Mouse (Mus musculus) midbrain, embryonic 13.5 days (tissue): ENCODE data around the gene Vps54. TPM values are rescaled to one million over a fixed set of nuclear protein-coding genes. Genes with fewer than 3 reads are reported as not detected.
"Not testable (repeated sequence)": the region's sequence is repeated elsewhere in the genome, so short reads cannot be mapped to it uniquely, and the experiment has no call there.

ENCODE experiments used
- ATAC-seq: fragments of 200-750 bp; cut with Nextera tagmentation; 2 replicates; pipeline ENCODE4 v1.8.0; 2017; ENCODE audit warnings: mild to moderate bottlenecking, moderate TSS enrichment, moderate library complexity
- H3K27ac ChIP-seq: fragments of 300-500 bp; sonication (generic); 2 replicates; pipeline ENCODE4 v1.5.1; 2015; ENCODE audit warnings: inconsistent platforms, mild to moderate bottlenecking, moderate library complexity
- H3K27me3 ChIP-seq: fragments of 300-500 bp; sonication (generic); 2 replicates; pipeline ENCODE4 v1.6.1; 2015; ENCODE audit warnings: mild to moderate bottlenecking, inconsistent platforms
- H3K36me3 ChIP-seq: fragments of 300-500 bp; sonication (generic); 2 replicates; pipeline ENCODE4 v1.6.1; 2015; ENCODE audit warnings: mild to moderate bottlenecking, inconsistent platforms
- H3K4me1 ChIP-seq: fragments of 300-500 bp; sonication (generic); replicated peaks from 2 replicates; pipeline ENCODE4 v1.6.1; 2015; ENCODE audit warnings: inconsistent platforms
- H3K4me2 ChIP-seq: fragments of 300-500 bp; sonication (generic); replicated peaks from 2 replicates; pipeline ENCODE4 v1.6.1; 2015; ENCODE audit warnings: moderate library complexity, mild to moderate bottlenecking, inconsistent platforms
- H3K4me3 ChIP-seq: fragments of 300-500 bp; sonication (generic); replicated peaks from 2 replicates; pipeline ENCODE4 v1.5.1; 2015; ENCODE audit warnings: mild to moderate bottlenecking, inconsistent platforms
- H3K9ac ChIP-seq: fragments of 300-500 bp; sonication (generic); replicated peaks from 2 replicates; pipeline ENCODE4 v1.6.1; 2015; ENCODE audit warnings: mild to moderate bottlenecking, inconsistent platforms
- H3K9me3 ChIP-seq: fragments of 300-500 bp; sonication (generic); 2 replicates; pipeline ENCODE4 v1.6.1; 2016; ENCODE audit warnings: mild to moderate bottlenecking, inconsistent platforms
- WGBS: fragments of 180-500 bp; shearing (Covaris S2); methylation state at CpG from one replicate; pipeline ENCODE4 v1.1.7; 2015; 5-methylcytosine and 5-hydroxymethylcytosine counted together
- polyA plus RNA-seq: library from polyadenylated mRNA; unstranded; fragments of >200 nt; fragmentation: Nextera tagmentation; extraction: Ambion mirVana; gene quantifications from 2 replicates; pipeline ENCODE4 v1.2.1, GENCODE M21; 2015

Gene Vps54
- polyA plus RNA-seq, 1 experiment from 2014 or later = 11.7 TPM

DNA sequence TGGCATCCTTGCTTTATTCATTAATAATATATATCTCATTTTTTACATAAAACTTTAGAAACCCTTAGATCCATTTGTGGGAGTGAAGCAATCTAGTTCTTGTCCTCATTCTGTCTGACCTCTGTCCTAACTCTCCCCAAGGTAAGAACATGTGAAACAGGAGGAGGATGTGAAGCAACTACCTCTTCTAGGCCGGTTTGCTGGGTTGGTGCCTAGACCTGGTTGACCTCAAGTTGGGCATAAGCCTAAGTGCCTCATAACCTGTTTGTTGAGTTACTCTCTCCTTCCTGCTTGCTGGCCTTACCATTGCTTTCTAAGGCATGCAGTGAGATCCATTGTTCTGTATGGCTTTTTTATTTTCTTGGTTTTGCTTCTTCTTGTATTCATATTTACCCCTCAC lies 11.3 kb downstream of the Vps54 start:
- Histone ChIP-seq H3K9me3 (no peaks in the 10 kb centered on the region), H3K36me3 (no peaks in the 10 kb centered on the region), H3K4me2 (no peak overlapping the region), H3K4me3 (no peak overlapping the region), H3K4me1 (0 out of 2 replicates have a peak, but pooled peaks cover 6% of the 10 kb centered on the region), H3K27me3 (no peaks in the 10 kb centered on the region), H3K9ac (no peak overlapping the region), H3K27ac (no peak overlapping the region)
- WGBS = 97% methylated on average over 1 of the region's 1 CpGs
- ATAC-seq = no peak

DNA sequence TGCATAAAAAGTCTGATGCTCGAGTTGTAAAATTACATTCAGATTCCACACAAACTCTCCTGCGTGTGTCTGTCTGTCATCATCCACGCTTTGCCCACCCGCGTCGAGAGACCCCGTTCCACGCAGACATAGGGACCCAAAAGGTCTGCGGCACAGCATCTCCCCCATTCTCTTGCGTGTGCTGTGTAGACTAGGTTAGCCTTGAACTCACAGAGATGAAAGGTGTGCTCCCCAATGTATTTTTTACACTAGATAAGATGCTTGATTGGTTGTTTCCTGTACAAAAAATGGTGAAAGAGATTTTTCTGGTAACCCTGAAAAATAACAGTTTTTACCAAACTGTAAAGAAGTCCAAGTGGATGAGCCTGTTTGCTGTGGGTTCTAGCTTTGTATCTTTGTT lies 19.5 kb downstream of the Vps54 start:
- not testable (repeated sequence) for H3K36me3 ChIP-seq, H3K27me3 ChIP-seq, H3K4me3 ChIP-seq, H3K9me3 ChIP-seq, H3K9ac ChIP-seq, ATAC-seq, H3K4me1 ChIP-seq, H3K4me2 ChIP-seq, H3K27ac ChIP-seq
- 96% methylated on average over 10 of the region's 10 CpGs for WGBS

DNA sequence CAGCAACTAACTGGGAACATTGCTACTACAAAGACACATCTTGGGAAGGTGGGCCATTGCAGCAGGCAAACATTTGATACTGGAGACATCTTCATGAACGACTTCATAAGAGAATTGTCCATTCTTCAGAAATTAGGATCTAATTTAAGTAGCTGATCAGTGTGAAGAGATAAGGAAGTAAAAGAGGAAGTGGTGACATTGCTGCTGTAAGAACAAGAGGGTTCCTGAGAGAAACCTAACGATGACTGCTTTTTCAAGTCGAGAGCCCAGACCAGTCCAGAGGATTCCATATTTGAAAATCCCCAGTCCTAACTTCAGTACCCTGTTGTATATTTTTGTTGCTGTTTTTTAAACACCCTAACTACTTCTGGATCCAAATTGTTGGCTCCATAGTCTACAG lies 26.3 kb downstream of the Vps54 start:
- WGBS = 97% methylated on average over 3 of the region's 3 CpGs
- no peaks in the 10 kb centered on the region for H3K4me1 ChIP-seq
- H3K27ac ChIP-seq = no peak overlapping the region
- H3K4me2 ChIP-seq = no peak overlapping the region
- peaks cover 3% of the 10 kb centered on the region; the same call in 1 of the 2 replicates for H3K9me3 ChIP-seq
- no peak overlapping the region for H3K9ac ChIP-seq
- H3K27me3 ChIP-seq = no peaks in the 10 kb centered on the region
- no peak for ATAC-seq
- no peak overlapping the region for H3K4me3 ChIP-seq
- peaks cover 25% of the 10 kb centered on the region for H3K36me3 ChIP-seq

DNA sequence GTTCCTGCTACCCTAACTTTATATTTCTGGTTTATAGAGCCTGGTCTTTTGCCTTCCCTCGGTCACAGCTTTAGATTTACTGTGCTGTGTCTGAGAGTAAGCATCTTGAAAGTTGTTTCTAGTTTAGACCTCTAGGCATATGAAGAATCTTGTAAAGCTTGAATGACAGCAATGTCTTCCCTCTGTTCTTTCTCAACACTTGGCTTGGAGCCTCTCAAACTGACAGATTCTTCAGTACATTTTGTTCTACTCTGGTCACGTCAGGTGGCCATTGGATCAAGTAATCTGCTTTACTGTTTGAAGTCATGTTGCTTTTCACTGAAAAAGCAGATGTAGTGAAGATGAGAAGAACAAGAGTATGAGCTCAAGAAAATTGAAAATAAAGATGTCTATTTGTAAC lies 37.1 kb downstream of the Vps54 start:
- Histone ChIP-seq H3K9ac (no peak overlapping the region), H3K4me1 (no peaks in the 10 kb centered on the region), H3K4me2 (no peak overlapping the region), H3K27me3 (no peaks in the 10 kb centered on the region), H3K27ac (no peak overlapping the region), H3K36me3 (peaks cover 3% of the 10 kb centered on the region; the same call in 1 of the 2 replicates), H3K9me3 (no peaks in the 10 kb centered on the region), H3K4me3 (no peak overlapping the region)
- WGBS = 95% methylated on average over 2 of the region's 2 CpGs
- no peak for ATAC-seq

DNA sequence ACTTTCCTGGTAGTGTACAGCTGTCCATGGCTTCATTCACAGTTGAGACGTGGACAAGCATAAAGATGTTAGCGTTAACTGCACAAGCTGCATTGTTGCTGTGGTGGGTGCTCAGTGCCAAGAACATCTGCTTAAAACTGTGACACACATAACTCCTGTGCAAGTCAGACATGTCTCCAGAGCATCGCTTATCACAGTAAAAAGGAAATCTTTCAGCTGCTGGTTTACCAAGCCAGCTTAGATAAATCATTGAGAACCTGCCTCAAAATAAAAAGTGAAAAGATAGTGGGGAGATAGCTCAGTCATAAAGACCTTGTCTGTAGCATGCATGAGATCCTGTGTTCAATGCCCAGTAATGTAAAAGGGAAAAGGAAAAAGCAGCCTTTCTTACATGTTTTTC lies 47.3 kb downstream of the Vps54 start:
- 95% methylated on average over 3 of the region's 3 CpGs for WGBS
- Histone ChIP-seq H3K4me2 (no peak overlapping the region), H3K4me1 (no peaks in the 10 kb centered on the region), H3K27me3 (no peaks in the 10 kb centered on the region), H3K36me3 (0 out of 2 replicates have a peak, but pooled peaks cover 4% of the 10 kb centered on the region), H3K27ac (no peak overlapping the region), H3K9ac (no peak overlapping the region), H3K4me3 (no peak overlapping the region), H3K9me3 (no peaks in the 10 kb centered on the region)
- no peak for ATAC-seq

DNA sequence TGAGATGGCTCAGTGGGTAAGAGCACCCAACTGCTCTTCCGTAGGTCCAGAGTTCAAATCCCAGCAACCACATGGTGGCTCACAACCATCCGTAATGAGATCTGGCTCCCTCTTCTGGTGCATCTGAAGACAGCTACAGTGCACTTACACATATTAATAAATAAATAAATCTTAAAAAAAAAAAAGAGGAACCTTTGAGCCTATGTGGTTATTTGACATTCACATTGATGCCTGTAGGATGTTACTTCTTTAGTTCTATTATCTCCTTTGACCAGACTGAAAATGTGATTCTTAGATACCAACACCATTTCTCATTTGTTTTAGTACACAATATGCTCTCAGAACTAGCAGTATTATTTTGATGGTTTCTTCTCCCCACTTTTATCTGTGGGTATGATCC lies 49.1 kb downstream of the Vps54 start:
- not testable (repeated sequence) for H3K9me3 ChIP-seq, ATAC-seq, H3K4me3 ChIP-seq, H3K27ac ChIP-seq, H3K4me2 ChIP-seq, H3K36me3 ChIP-seq, H3K9ac ChIP-seq, H3K4me1 ChIP-seq, H3K27me3 ChIP-seq
- WGBS = 98% methylated on average over 2 of the region's 2 CpGs

DNA sequence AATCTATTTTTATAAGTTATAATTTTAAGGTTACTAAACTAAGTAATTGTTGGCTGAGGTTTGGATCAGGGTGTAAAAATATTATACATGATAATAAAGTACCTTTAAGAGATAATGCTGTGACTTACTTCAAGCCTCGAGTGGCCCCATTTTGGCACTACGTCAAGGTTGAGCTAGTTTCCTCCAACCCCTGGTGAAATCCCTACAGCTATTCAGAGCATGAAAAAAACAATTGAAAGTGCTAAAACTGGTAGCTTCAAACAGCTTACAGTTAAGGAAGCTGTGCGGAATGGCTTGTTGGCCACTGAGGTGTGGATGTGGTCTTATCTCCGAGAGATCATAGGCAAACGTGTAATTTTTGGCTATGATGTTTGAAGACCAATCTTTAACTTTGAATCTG lies 56.4 kb downstream of the Vps54 start:
- Histone ChIP-seq H3K9me3 (no peaks in the 10 kb centered on the region), H3K36me3 (peaks cover 17% of the 10 kb centered on the region), H3K27me3 (no peaks in the 10 kb centered on the region), H3K4me2 (no peak overlapping the region), H3K4me1 (no peaks in the 10 kb centered on the region), H3K9ac (no peak overlapping the region), H3K4me3 (no peak overlapping the region), H3K27ac (no peak overlapping the region)
- ATAC-seq = no peak
- WGBS = 91% methylated on average over 5 of the region's 5 CpGs

DNA sequence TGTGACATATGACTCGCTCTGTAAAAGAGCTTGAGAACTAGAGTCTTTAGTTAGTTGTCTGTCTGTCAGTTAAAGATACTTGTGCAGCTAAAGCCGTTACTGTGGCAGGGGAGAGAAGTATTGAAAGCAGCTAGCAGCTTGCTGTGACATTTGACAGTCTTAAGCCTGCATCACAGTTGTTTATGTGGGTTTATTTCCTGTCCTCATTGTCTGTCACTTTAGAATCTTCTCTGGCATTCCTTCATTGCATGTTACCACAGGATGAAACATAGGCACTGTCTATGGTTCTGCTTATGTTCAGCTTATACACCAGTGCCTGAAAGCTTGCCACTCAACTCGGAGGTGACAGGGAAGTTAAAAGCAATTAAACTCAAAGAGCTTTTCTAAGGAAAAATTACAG lies 64.5 kb downstream of the Vps54 start:
- H3K9ac ChIP-seq = no peak overlapping the region
- no peak overlapping the region for H3K4me3 ChIP-seq
- ATAC-seq = no peak
- H3K36me3 ChIP-seq = peaks cover 30% of the 10 kb centered on the region
- no peaks in the 10 kb centered on the region for H3K9me3 ChIP-seq
- no peaks in the 10 kb centered on the region for H3K4me1 ChIP-seq
- H3K4me2 ChIP-seq = no peak overlapping the region
- no peaks in the 10 kb centered on the region for H3K27me3 ChIP-seq
- WGBS = 87% methylated on average over 3 of the region's 3 CpGs
- H3K27ac ChIP-seq = no peak overlapping the region

DNA sequence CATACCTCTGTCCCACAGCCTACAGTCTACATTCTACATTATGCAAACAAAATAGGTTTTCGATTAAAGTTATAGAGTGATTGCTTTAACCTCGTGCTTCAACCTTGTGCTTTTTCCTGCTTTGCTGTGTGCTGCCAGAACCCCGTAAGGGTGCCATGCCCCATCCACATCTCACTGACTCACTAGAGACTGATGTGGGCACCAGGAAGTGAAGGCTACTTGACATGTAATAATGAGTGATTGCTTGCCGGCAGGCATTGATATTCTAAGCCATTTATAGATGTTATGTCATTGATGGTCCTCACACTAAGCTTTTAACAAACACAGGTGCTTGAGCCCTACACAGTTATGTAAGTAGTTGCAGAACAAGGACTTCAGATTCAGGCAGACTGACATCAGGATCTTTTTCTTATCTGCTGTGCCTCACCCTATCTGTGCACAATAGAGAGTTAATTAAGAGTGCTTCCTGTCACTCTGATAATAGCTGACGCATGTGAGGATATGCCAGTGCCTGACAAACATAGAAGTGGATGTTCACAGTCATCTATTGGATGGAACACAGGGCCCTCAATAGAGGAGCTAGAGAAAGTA lies 68.1 kb downstream of the Vps54 start:
- H3K9me3 ChIP-seq = no peaks in the 10 kb centered on the region
- H3K4me1 ChIP-seq = no peaks in the 10 kb centered on the region
- H3K27ac ChIP-seq = no peak overlapping the region
- no peak overlapping the region for H3K4me3 ChIP-seq
- H3K4me2 ChIP-seq = no peak overlapping the region
- peaks cover 20% of the 10 kb centered on the region for H3K36me3 ChIP-seq
- no peaks in the 10 kb centered on the region for H3K27me3 ChIP-seq
- 86% methylated on average over 5 of the region's 5 CpGs for WGBS
- ATAC-seq = no peak
- no peak overlapping the region for H3K9ac ChIP-seq

DNA sequence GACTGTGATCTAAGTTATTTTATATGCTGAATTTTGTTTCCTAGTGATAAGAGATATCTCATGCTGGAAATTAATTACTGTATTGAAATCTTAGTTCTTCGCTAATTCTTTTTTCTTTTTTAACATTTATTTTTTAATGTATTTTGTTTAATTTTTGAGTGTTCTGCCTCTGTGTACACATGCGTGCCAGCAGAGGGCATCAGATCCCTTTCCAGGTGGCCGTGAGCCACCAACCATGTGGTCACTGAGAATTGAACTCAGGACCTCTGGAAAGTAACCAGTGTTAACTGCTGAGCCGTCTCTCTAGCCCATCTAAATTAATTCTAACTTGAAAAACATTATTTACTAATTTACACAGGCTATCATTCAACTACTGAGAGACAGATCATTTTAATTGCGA lies 69.0 kb downstream of the Vps54 start:
- 82% methylated on average over 5 of the region's 5 CpGs for WGBS
- ATAC-seq = no peak
- H3K4me1 ChIP-seq = no peaks in the 10 kb centered on the region
- H3K4me3 ChIP-seq = no peak overlapping the region
- no peak overlapping the region for H3K9ac ChIP-seq
- H3K9me3 ChIP-seq = no peaks in the 10 kb centered on the region
- no peaks in the 10 kb centered on the region for H3K27me3 ChIP-seq
- H3K36me3 ChIP-seq = peaks cover 17% of the 10 kb centered on the region
- no peak overlapping the region for H3K27ac ChIP-seq
- H3K4me2 ChIP-seq = no peak overlapping the region

DNA sequence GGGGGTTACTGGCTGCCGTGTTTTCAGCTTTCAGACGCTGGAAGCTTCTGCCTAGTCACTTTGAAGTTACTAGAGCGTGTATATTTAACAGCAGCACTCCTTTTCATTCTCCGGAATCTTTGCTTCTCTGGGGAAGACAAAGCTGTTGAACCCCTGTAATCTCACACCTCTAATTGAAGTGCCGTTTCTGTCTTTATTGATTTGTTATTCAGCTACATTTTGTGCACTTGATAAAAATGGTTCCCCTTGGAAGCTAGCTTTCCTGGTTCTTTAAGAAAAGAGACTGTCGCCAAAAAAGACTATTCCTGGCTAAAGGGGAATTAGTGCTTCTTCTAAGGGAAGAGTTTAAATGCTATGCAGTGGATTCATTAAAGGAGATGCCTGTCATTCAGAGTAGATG lies 70.4 kb downstream of the Vps54 start:
- Histone ChIP-seq H3K27me3 (no peaks in the 10 kb centered on the region), H3K4me3 (no peak overlapping the region), H3K4me1 (no peaks in the 10 kb centered on the region), H3K9me3 (no peaks in the 10 kb centered on the region), H3K36me3 (peaks cover 27% of the 10 kb centered on the region), H3K4me2 (no peak overlapping the region), H3K9ac (no peak overlapping the region), H3K27ac (no peak overlapping the region)
- WGBS = 19% methylated on average over 6 of the region's 6 CpGs
- no peak for ATAC-seq

DNA sequence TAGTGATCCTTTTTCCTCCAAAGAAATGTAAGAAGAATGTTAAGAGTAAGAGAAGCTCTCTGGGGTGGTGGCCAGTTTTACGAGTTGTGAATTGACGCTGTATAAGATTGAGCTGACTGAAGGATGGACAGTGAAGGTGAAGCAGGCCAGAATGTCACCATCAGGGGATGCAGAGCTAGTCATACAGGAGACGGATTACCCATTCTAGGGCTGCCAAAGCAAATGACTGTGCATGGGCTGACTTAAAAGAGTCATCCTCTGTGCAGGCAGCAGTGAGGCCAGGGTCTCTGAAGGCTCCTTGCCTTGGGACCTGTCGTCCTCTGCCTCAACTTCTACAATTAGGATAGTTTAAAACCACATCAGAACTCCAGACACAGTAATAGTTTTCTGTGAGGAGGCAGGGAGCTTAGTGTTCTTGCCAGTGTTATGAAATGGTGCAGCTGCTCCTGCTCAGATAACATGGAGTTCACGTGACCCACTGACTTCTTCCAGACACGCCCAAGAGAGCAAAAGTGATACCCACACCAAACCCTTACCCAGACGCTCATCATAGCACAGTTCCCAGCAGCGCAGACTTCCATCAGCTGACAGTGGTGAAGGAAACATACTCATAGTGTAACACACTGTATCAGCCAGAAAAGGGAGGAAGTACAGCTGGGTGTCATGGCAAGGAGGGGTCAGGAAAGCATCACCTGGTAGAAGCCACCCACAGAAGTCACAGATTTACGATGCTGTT lies 75.0 kb downstream of the Vps54 start:
- 90% methylated on average over 9 of the region's 9 CpGs for WGBS

DNA sequence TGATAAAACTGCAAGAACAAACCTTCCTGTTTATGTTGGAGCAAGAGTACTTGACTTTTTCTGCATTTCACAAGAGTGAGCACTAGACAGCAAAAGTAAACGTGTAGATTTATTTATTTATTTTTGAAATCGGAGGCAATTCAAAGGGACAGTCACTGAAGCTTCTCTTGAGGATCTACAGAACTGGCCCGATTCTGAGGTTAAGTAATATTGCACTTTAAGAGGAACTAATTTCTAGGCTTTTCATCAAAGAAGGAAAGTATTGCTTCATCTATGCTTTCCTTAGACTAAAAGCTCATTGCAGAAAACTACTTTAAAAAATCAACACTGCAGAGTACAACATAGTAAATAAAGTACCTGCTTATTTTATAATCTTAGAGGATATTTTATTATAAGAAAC lies 82.5 kb downstream of the Vps54 start:
- ATAC-seq = no peak
- Histone ChIP-seq H3K4me2 (no peak overlapping the region), H3K36me3 (peaks cover 35% of the 10 kb centered on the region), H3K27me3 (no peaks in the 10 kb centered on the region), H3K9ac (no peak overlapping the region), H3K4me3 (no peak overlapping the region), H3K27ac (no peak overlapping the region), H3K4me1 (no peaks in the 10 kb centered on the region), H3K9me3 (no peaks in the 10 kb centered on the region)
- 91% methylated on average over 3 of the region's 3 CpGs for WGBS

More for the DNA sequence above, 75.0 kb downstream of the Vps54 start:
- H3K27me3 ChIP-seq = no peaks in the 10 kb centered on the region
- H3K4me3 ChIP-seq = no peak overlapping the region
- no peaks in the 10 kb centered on the region for H3K4me1 ChIP-seq
- peaks cover 20% of the 10 kb centered on the region for H3K36me3 ChIP-seq
- no peak overlapping the region for H3K4me2 ChIP-seq
- H3K27ac ChIP-seq = no peak overlapping the region
- ATAC-seq = no peak
- no peaks in the 10 kb centered on the region for H3K9me3 ChIP-seq
- H3K9ac ChIP-seq = no peak overlapping the region
